Mouse (Mus musculus) midbrain, embryonic 11.5 days (tissue): Measurements from ENCODE around the gene Tmem82. TPM values are rescaled to one million over a fixed set of nuclear protein-coding genes. Genes with fewer than 3 reads are reported as not detected.
A peak's percentile ranks its signal among the peaks of the same experiment; 100 is the strongest.

Experiments
- ATAC-seq: fragments of 200-750 bp; cut with Nextera tagmentation; 2 replicates; pipeline ENCODE4 v1.8.0; 2017; ENCODE audit warnings: moderate TSS enrichment, moderate library complexity; ENCODE audit not compliant: low FRiP score
- DNase-seq: peaks from one replicate; pipeline ENCODE4 v3.0.0; 2015; ENCODE audit warnings: low spot score; ENCODE audit errors: missing footprints
- H3K27ac ChIP-seq: fragments of 300-500 bp; sonication (generic); 2 replicates; pipeline ENCODE4 v1.5.1; 2014; ENCODE audit warnings: low read depth, low read length
- H3K27me3 ChIP-seq: fragments of 300-500 bp; sonication (generic); 2 replicates; pipeline ENCODE4 v1.6.1; 2014; ENCODE audit warnings: mild to moderate bottlenecking, low read length, moderate library complexity, mixed read lengths; ENCODE audit not compliant: control insufficient read depth, insufficient read depth
- H3K36me3 ChIP-seq: fragments of 300-500 bp; sonication (generic); 2 replicates; pipeline ENCODE4 v1.6.1; 2014; ENCODE audit warnings: mild to moderate bottlenecking, low read length, moderate library complexity, mixed read lengths; ENCODE audit not compliant: control insufficient read depth, insufficient read depth
- H3K4me1 ChIP-seq: fragments of 300-500 bp; sonication (generic); 2 replicates; pipeline ENCODE4 v1.6.1; 2014; ENCODE audit warnings: low read length; ENCODE audit not compliant: control insufficient read depth, insufficient read depth
- H3K4me2 ChIP-seq: fragments of 300-500 bp; sonication (generic); 2 replicates; pipeline ENCODE4 v1.6.1; 2014; ENCODE audit warnings: mild to moderate bottlenecking, moderate library complexity
- H3K4me3 ChIP-seq: fragments of 300-500 bp; sonication (generic); 2 replicates; pipeline ENCODE4 v1.5.1; 2014; ENCODE audit warnings: low read depth, low read length
- H3K9ac ChIP-seq: fragments of 300-500 bp; sonication (generic); 2 replicates; pipeline ENCODE4 v1.6.1; 2014; ENCODE audit warnings: low read length
- H3K9me3 ChIP-seq: fragments of 300-500 bp; sonication (generic); 2 replicates; pipeline ENCODE4 v1.6.1; 2016; ENCODE audit warnings: low read length; ENCODE audit not compliant: control insufficient read depth
- WGBS: fragments of 180-500 bp; shearing (Covaris S2); extraction: QIAGEN DNeasy Blood & Tissue Kit; methylation state at CpG from one replicate; pipeline ENCODE4 v1.1.7; 2014; 5-methylcytosine and 5-hydroxymethylcytosine counted together
- polyA plus RNA-seq: library from polyadenylated mRNA; unstranded; fragments of >200 nt; fragmentation: Nextera tagmentation; extraction: Ambion mirVana; gene quantifications from 2 replicates; pipeline ENCODE4 v1.2.1, GENCODE M21; 2014

Tmem82 gene
- polyA plus RNA-seq, 1 experiment from 2014 or later = 0.48 TPM

DNA sequence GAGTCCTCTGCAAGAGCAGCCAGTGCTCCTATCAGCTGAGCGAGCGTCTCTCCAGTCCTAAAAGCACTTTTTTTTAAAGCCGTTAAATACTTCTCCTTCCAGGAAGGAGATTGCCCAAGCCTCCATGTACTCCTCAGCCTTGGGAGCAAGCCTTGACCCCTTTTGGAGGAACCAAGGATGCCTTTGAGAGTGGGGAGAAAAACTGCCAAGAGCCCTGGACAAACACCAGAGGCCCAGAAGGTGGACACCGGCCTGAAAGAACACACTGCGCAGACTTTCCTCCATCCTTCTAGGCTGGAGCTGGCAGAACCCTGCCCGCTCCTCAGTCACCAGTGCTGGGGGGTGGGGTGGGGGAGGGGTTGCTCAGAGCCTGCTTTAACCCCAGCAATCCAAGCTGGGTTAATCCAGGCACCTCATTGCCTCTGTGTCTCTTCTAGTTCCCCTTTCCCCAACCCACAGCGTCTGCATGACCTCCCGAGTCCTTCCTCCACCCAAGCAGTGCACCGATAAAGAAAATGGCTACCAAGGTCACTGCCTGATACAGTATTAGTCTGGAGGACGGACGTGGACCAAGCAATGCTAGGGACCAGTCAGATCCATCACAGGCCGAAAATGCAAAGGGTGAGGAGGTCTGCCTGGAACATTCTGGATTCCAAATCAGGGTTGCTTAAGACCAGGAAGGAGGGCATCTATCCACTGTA is 37.6 kb upstream of the Tmem82 start:
- ATAC-seq (no peak), DNase-seq (no peak)
- Histone ChIP-seq H3K27me3 (no peaks in the 10 kb centered on the region), H3K9ac (no peak overlapping the region), H3K4me2 (no peak overlapping the region), H3K4me3 (no peak overlapping the region), H3K9me3 (no peaks in the 10 kb centered on the region), H3K36me3 (peaks cover 6% of the 10 kb centered on the region; the same call in 1 of the 2 replicates), H3K27ac (no peak overlapping the region), H3K4me1 (no peaks in the 10 kb centered on the region)
- WGBS = 87% methylated on average over 12 of the region's 12 CpGs

DNA sequence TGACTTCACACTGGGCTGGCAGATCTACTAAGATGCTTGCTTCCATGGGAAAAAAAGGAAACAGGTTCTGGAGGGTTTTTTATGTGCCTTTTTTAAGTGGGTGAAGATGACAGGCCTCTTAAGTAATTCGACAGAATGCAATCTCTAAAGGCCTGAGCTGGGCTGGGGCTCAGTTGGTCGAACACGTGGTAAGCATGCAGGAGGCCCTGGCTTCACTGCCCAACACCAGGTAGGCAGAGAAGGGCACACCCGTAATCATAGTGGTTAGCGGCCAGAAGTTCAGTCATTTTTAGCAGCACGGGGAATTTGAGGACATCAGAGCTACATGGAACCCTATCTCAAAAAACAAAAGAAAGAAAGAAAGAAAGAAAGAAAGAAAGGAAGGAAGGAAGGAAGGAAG is 36.1 kb upstream of the Tmem82 start:
- H3K4me3 ChIP-seq = no peak overlapping the region
- DNase-seq (no peak), ATAC-seq (no peak)
- H3K27ac ChIP-seq = no peak overlapping the region
- 94% methylated on average over 6 of the region's 6 CpGs for WGBS
- H3K4me1 ChIP-seq = no peaks in the 10 kb centered on the region
- H3K9ac ChIP-seq = no peak overlapping the region
- peaks cover 6% of the 10 kb centered on the region; the same call in 1 of the 2 replicates for H3K36me3 ChIP-seq
- no peak overlapping the region for H3K4me2 ChIP-seq
- no peaks in the 10 kb centered on the region for H3K27me3 ChIP-seq
- H3K9me3 ChIP-seq = no peaks in the 10 kb centered on the region

DNA sequence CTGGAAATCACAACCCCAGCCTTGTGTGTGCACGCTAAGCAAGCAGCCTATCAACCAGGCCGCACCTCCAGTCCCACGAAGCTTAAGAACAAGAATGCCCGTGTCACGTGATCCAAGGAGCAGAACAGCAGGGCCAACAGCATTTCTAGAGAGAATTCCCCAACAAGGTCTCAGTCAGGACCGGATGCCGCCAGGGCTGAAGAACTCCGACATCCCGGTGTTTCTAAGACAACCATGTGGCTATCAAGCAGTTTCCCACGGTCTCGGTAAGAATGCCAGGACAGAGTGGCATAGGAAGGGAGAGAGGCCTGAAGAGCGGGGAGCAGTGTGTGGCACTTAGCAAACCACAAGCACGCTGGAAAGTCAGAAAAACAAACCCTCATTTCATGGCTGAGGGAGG is 35.4 kb upstream of the Tmem82 start:
- no peaks in the 10 kb centered on the region for H3K4me1 ChIP-seq
- no peaks in the 10 kb centered on the region for H3K27me3 ChIP-seq
- H3K4me3 ChIP-seq = no peak overlapping the region
- H3K9me3 ChIP-seq = no peaks in the 10 kb centered on the region
- DNase-seq (no peak), ATAC-seq (no peak)
- peaks cover 6% of the 10 kb centered on the region; the same call in 1 of the 2 replicates for H3K36me3 ChIP-seq
- H3K27ac ChIP-seq = no peak overlapping the region
- H3K4me2 ChIP-seq = no peak overlapping the region
- WGBS = 93% methylated on average over 13 of the region's 13 CpGs
- no peak overlapping the region for H3K9ac ChIP-seq

DNA sequence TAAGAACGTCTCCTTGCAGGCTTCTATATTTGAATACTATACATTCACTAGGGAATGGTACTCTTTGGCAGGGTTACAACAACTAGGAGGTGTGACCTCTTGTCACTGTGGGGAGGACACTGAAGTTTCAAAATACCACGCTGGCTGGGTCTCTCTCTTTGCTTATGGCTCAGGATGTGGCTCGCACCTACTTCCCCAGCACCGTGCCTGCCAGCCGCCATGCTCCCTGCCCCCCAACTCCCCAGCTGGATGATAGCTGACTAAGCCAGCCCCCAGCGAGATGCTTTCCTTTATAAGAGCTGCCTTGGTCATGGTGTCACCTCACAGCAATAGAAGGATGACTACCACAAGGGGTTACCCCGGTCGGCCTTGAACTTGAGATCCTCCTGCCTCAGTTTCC is 34.6 kb upstream of the Tmem82 start:
- no peaks in the 10 kb centered on the region for H3K9me3 ChIP-seq
- no peak for DNase-seq
- ATAC-seq = no peak
- no peaks in the 10 kb centered on the region for H3K4me1 ChIP-seq
- no peaks in the 10 kb centered on the region for H3K27me3 ChIP-seq
- H3K36me3 ChIP-seq = 0 out of 2 replicates have a peak, but pooled peaks cover 6% of the 10 kb centered on the region
- no peak overlapping the region for H3K9ac ChIP-seq
- no peak overlapping the region for H3K4me3 ChIP-seq
- H3K27ac ChIP-seq = no peak overlapping the region
- no peak overlapping the region for H3K4me2 ChIP-seq
- WGBS = 94% methylated on average over 8 of the region's 8 CpGs

DNA sequence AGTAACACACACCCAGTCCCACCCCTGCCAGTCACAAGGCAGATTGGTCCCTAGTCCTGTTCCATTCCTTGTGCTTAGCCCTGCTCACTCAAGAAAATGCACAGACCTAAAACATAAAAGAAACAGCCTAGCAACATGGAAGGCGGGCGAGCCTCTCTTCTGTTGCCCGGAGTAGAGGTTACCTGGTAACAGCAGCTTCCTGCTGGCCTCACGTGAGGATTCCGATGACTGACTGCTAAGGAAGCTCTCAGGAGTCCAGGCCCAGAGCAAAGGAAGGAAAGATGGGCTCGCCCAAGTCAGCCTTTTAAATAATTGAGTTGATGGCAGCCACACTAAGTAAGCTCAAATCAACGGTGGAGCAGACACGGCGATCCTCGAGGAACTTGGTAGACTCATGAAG is 33.5 kb upstream of the Tmem82 start:
- Histone ChIP-seq H3K4me2 (no peak overlapping the region), H3K9me3 (no peaks in the 10 kb centered on the region), H3K36me3 (0 out of 2 replicates have a peak, but pooled peaks cover 6% of the 10 kb centered on the region), H3K27me3 (no peaks in the 10 kb centered on the region), H3K4me1 (no peaks in the 10 kb centered on the region), H3K27ac (no peak overlapping the region), H3K4me3 (no peak overlapping the region), H3K9ac (no peak overlapping the region)
- WGBS = 92% methylated on average over 10 of the region's 10 CpGs
- no peak for ATAC-seq
- no peak for DNase-seq

DNA sequence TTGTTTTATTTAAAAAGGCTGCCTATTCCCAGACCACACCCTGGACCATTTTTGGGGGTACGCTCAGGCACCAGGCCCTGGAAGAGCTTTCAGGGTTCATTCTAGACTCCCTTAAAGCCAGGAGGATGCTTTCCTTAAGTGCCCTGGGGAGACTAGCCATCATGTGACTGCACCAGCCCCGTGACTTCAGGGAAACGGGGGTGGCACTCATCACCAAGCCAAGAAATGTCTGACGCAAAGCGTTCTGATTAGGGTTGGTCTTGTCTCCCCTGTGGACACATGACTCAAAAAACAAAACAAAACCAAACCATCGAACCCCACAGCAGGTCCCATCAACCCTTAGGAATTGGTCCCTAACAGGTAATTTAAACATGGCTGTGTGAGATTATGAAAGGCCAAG is 32.9 kb upstream of the Tmem82 start:
- no peak overlapping the region for H3K4me3 ChIP-seq
- WGBS = 90% methylated on average over 6 of the region's 6 CpGs
- H3K9me3 ChIP-seq = no peaks in the 10 kb centered on the region
- H3K4me1 ChIP-seq = no peaks in the 10 kb centered on the region
- no peak overlapping the region for H3K9ac ChIP-seq
- 0 out of 2 replicates have a peak, but pooled peaks cover 6% of the 10 kb centered on the region for H3K36me3 ChIP-seq
- ATAC-seq = no peak
- H3K27ac ChIP-seq = no peak overlapping the region
- no peak overlapping the region for H3K4me2 ChIP-seq
- DNase-seq = peak; percentile 45
- H3K27me3 ChIP-seq = no peaks in the 10 kb centered on the region

DNA sequence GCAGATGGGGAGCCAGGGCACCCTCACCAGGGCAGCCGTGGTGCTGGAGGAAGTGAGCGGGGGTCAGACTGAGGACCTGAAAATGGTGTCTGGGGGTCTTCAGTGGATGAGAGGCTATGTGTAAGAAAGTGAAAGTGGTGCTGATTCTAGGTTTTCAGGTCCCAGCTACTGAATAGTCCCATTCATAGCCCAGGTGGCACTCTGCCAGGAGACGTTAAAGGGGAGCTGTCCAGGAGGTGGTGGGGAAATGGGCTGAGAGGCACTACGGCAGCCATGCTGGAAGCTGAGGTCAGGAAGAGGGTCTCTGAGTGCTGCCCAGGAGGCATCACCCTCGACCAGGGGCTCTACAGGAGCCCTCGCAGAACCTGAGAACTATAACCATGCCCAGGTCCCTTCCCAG is 30.8 kb upstream of the Tmem82 start:
- Histone ChIP-seq H3K4me2 (no peak overlapping the region), H3K9ac (no peak overlapping the region), H3K27me3 (no peaks in the 10 kb centered on the region), H3K36me3 (0 out of 2 replicates have a peak, but pooled peaks cover 3% of the 10 kb centered on the region), H3K4me3 (no peak overlapping the region), H3K27ac (no peak overlapping the region), H3K4me1 (no peaks in the 10 kb centered on the region), H3K9me3 (no peaks in the 10 kb centered on the region)
- ATAC-seq (no peak), DNase-seq (no peak)
- 90% methylated on average over 6 of the region's 6 CpGs for WGBS

DNA sequence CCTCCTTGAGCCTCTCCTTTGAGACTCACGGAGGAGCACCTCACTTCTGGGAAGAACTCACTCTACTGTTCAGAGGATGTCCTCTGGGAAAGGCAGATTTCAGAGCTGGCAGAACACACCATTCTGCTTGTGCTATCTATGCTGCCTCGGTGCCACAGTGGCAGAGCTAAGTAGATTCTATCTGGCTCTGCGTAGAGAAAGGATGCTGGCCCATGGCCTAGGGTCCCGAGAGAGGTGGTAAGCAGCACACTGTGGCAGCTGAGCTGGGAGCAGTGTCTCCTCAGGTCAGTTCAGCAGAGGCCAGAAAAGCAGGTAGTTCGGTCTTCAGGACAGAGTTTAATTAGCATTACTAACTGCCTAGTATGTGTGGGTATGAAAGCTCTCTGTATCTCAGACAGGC is 29.8 kb upstream of the Tmem82 start:
- Histone ChIP-seq H3K36me3 (no peaks in the 10 kb centered on the region), H3K9me3 (no peaks in the 10 kb centered on the region), H3K9ac (no peak overlapping the region), H3K4me3 (no peak overlapping the region), H3K4me2 (no peak overlapping the region), H3K27me3 (no peaks in the 10 kb centered on the region), H3K27ac (no peak overlapping the region), H3K4me1 (no peaks in the 10 kb centered on the region)
- DNase-seq (no peak), ATAC-seq (no peak)
- WGBS = 96% methylated on average over 5 of the region's 5 CpGs

DNA sequence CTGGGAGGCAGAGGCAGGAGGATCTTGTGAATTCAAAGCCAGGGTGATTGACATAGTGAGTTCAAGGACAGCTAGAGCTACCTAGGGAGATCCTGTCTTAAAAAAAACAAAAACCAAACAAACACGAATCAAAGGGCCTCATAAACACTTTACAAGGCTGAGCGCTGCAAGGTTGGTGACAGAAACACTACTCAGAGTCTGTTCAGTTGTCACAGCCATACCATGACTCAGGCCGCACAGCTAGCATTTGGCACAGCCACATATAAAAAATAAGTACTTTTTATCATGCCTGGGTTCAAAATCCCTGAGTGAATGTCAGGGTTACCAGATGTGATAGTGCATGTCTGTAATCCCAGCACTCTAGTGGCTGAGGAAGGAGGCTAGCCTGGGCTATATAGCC is 28.8 kb upstream of the Tmem82 start:
- H3K9me3 ChIP-seq = no peaks in the 10 kb centered on the region
- no peak for DNase-seq
- no peaks in the 10 kb centered on the region for H3K4me1 ChIP-seq
- no peaks in the 10 kb centered on the region for H3K27me3 ChIP-seq
- no peak overlapping the region for H3K27ac ChIP-seq
- WGBS = 92% methylated on average over 3 of the region's 3 CpGs
- no peaks in the 10 kb centered on the region for H3K36me3 ChIP-seq
- H3K4me2 ChIP-seq = no peak overlapping the region
- H3K9ac ChIP-seq = no peak overlapping the region
- no peak overlapping the region for H3K4me3 ChIP-seq
- ATAC-seq = no peak
